Mouse (Mus musculus): ENCODE results near the gene Klhl26. TPM values are rescaled to one million over a fixed set of nuclear protein-coding genes. Genes with fewer than 3 reads are reported as not detected.

Gene Klhl26
- polyA plus RNA-seq, 1 experiment, result 50.6 TPM

DNA sequence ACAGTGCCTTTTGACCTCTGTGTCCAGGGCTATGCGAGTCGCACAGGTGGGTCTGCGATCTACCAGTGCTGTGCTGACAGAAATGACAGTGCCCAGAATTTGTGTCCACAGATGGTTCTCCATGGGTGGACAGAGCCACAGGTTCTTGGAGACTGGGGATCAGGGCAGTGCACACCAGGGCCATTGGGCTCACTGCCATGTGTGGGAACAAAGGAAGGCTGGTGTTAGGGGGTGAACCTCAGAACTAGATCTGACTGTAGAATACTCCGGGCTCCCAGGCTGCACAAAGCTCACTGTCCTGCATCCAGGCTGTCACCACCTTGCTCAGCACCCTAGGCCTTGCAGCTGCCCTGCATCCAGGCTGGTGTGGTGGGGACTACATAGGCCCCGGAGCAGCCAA lies 66.5 kb downstream of the Klhl26 start:
- DNase-seq (ENCODE audit: low read depth), result no peak

GRCm38 (mm10) chr8:70409455-70409871 lies 67.3 kb downstream of the Klhl26 start:
- DNase-seq (ENCODE audit: low read depth), result no peak

GRCm38 (mm10) chr8:70409019-70409418 lies 67.7 kb downstream of the Klhl26 start:
- DNase-seq (ENCODE audit: low read depth), result no peak

DNA sequence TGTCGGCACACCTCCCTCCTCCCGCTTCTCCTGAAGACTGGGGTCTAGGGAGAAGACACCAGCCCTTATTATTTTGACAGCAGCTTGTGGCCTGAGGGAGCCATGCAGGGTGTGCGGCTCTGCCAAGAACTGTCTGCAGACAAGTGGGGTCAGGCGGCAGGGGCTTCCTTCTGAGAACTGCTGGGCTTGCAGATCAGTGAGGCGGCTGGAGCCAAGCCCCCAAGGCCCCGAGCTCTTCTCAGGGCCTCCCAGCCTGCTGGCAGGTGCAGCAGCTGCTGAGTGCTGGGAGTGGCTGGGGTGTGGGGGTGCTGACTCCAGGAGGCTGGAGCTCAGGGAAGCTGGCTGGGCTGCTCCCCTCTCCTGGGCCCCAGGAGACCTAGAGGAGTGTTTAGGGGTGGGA lies 68.5 kb downstream of the Klhl26 start:
- no peak for DNase-seq (ENCODE audit: low read depth)

DNA sequence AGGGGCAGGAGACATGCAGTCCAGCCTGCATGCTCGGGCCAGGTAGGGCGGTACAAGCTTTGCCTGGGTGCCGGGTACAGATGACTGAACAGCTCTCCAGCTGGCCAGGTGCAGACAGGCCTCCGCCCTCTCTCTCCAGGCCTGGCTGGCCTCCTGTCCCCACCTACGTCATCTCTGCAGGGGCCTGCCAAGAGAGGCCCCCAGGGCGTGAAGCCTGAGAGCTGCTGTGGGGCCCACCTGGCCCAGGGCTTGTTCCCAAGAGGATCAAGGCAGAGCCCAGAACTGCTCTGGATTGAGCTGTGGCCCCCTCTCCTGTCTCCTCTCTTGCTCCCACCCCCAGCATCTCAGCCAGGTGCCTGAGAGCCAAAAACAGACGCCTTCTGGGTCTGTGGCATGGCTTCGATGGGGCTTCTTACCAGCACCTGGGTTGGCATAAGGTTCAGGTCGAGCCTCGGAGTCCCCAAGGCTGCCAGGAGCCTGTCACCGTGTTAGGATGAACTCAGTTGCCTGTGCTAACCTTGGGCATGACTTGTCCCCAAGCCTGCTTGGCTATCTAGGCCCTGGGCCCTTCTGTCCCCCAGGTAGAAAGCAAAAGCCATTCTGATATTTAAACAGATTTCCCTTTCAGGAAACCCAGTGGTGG lies 70.2 kb downstream of the Klhl26 start:
- DNase-seq (ENCODE audit: low read depth), result no peak

DNA sequence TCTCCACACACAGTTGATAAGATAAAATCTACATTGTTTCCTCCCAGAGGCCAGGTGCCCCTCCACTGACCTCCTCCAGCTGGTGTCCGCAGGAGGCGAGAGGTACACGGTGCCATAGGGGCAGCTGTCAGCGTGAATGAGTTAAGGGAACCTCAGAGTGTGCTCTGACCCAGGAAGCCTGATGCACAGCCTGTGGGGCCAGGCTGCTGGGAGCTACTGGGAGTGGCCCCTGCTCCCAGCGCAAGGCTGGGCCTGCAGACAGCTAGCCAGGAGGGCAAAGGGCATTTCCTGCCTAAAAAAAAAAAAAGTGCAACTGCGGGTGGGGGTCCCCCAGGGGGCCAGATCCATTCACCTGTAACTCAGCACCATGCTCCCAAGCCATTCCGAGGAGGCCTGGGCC lies 71.6 kb downstream of the Klhl26 start:
- DNase-seq (ENCODE audit: low read depth), result no peak

DNA sequence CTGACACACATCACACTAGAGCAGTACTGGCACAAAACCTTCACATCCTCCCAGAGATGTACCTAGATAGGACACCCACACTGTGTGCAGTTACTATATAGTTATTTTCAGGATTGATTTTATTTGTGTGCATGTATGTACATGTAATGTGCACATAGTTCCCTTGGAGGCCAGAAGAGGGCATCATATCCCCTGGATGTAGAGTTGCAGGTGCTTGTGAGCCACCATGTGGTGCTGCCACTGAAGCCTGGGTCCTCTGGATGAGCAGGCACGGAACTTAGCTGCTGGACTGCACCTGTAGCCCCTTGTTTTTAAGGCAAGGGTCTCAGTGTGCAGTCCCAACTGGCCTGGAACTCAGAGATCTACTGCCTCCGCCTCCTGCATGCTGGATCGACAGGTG lies 72.6 kb downstream of the Klhl26 start:
- DNase-seq (ENCODE audit: low read depth), result no peak

Other genes starting within 250 kb of the Klhl26 start
- gene Sugp2, start 242.7 kb downstream of the Klhl26 start, polyA plus RNA-seq (2012; rRNA removed), result 31.4 and 42.5 TPM in 2 replicates
- 12.0 and 14.1 TPM in 2 replicates for gene Armc6, start 242.5 kb downstream of the Klhl26 start, polyA plus RNA-seq (2012; rRNA removed)
- 55.2 and 64.2 TPM in 2 replicates for gene Homer3, start 194.1 kb downstream of the Klhl26 start, polyA plus RNA-seq (2012; rRNA removed)
- 54.0 and 54.2 TPM in 2 replicates for gene Ddx49, start 174.5 kb downstream of the Klhl26 start, polyA plus RNA-seq (2012; rRNA removed)
- gene Cope, start 174.4 kb downstream of the Klhl26 start, polyA plus RNA-seq (2012; rRNA removed), result 491 and 497 TPM in 2 replicates
- 0.86 and 1.9 TPM in 2 replicates for gene Cers1, start 161.2 kb downstream of the Klhl26 start, polyA plus RNA-seq (2012; rRNA removed)
- gene Gdf1, start 147.2 kb downstream of the Klhl26 start, polyA plus RNA-seq (2012; rRNA removed), result 0.43 TPM in 1 of 2 replicates, not detected in the other
- 20.1 and 34.5 TPM in 2 replicates for gene Upf1, start 123.7 kb downstream of the Klhl26 start, polyA plus RNA-seq (2012; rRNA removed)
- gene Comp, start 103.4 kb downstream of the Klhl26 start, polyA plus RNA-seq (2012; rRNA removed), result 1.7 and 4.6 TPM in 2 replicates
- 19.9 and 27.6 TPM in 2 replicates for gene Crtc1, start 37.4 kb downstream of the Klhl26 start, polyA plus RNA-seq (2012; rRNA removed)
- gene Tmem59l, start 10.4 kb upstream of the Klhl26 start, polyA plus RNA-seq (2012; rRNA removed), result 0.35 and 0.53 TPM in 2 replicates
- gene Crlf1, start 16.2 kb upstream of the Klhl26 start, polyA plus RNA-seq (2012; rRNA removed), result 5.5 and 6.9 TPM in 2 replicates
- gene Rex1bd, start 29.8 kb upstream of the Klhl26 start, polyA plus RNA-seq (2012; rRNA removed), result 202 and 238 TPM in 2 replicates
- gene Uba52, start 33.8 kb upstream of the Klhl26 start, polyA plus RNA-seq (2012; rRNA removed), result 662 and 697 TPM in 2 replicates
- 399 and 446 TPM in 2 replicates for gene Fkbp8, start 50.8 kb upstream of the Klhl26 start, polyA plus RNA-seq (2012; rRNA removed)
- gene Kxd1, start 51.0 kb upstream of the Klhl26 start, polyA plus RNA-seq (2012; rRNA removed), result 92.8 and 107 TPM in 2 replicates
- 18.4 and 23.9 TPM in 2 replicates for gene Ell, start 62.5 kb upstream of the Klhl26 start, polyA plus RNA-seq (2012; rRNA removed)
- 575 and 782 TPM in 2 replicates for gene Isyna1, start 117.4 kb upstream of the Klhl26 start, polyA plus RNA-seq (2012; rRNA removed)
- gene Ssbp4, start 131.9 kb upstream of the Klhl26 start, polyA plus RNA-seq (2012; rRNA removed), result 188 and 229 TPM in 2 replicates
- gene Lrrc25, start 139.2 kb upstream of the Klhl26 start, polyA plus RNA-seq (2012; rRNA removed), result 8.4 and 9.6 TPM in 2 replicates
- gene Gdf15, start 155.5 kb upstream of the Klhl26 start, polyA plus RNA-seq (2012; rRNA removed), result 4.5 and 5.5 TPM in 2 replicates
- gene Pgpep1, start 183.4 kb upstream of the Klhl26 start, polyA plus RNA-seq (2012; rRNA removed), result 69.8 and 71.9 TPM in 2 replicates
- gene Lsm4, start 196.3 kb upstream of the Klhl26 start, polyA plus RNA-seq (2012; rRNA removed), result 90.7 and 91.6 TPM in 2 replicates
- 170 and 254 TPM in 2 replicates for gene Jund, start 222.0 kb upstream of the Klhl26 start, polyA plus RNA-seq (2012; rRNA removed)
- 0.55 and 1.0 TPM in 2 replicates for gene Iqcn, start 226.5 kb upstream of the Klhl26 start, polyA plus RNA-seq (2012; rRNA removed)
- 0.35 and 0.63 TPM in 2 replicates for gene Gm3336, start 241.6 kb upstream of the Klhl26 start, polyA plus RNA-seq (2012; rRNA removed)
- gene Pde4c, start 246.8 kb upstream of the Klhl26 start, polyA plus RNA-seq (2012; rRNA removed), result 9.4 and 9.9 TPM in 2 replicates